ENCODE assay signal across 8 mouse cellular contexts in genomic region chr6:54228874-54229273, GRCm38 (mm10).
DNase-seq lines count a peak whose midpoint lies in the region; ATAC-seq and TF ChIP-seq lines count a peak whose summit lies in the region.

No protein-coding gene starts in this region.

- H3K4me2 ChIP-seq in hindbrain, embryonic 11.5 days (replicated peaks; ENCODE audit: low read depth, low read length): no peak overlapping the region
- H3K4me2 ChIP-seq in limb, embryonic 12.5 days: no peak overlapping the region
- H3K4me2 ChIP-seq in neural tube, embryonic 13.5 days: no peak overlapping the region

- TF ChIP-seq CTCF in spleen, adult 2 months (IDR thresholded peaks at IDR 0.05; ENCODE audit: extremely low read depth, insufficient read depth, insufficient read length, insufficient replicate concordance): peak; percentile 45; the same call in 1 of the 2 replicates

- no peaks in the 10 kb centered on the region for H3K9me3 ChIP-seq in hindbrain, embryonic 11.5 days (ENCODE audit: control insufficient read depth, low read length)
- H3K9me3 ChIP-seq in limb, embryonic 12.5 days: no peaks in the 10 kb centered on the region
- H3K9me3 ChIP-seq in neural tube, embryonic 13.5 days: no peaks in the 10 kb centered on the region

- peak; percentile 40 to 50 for DNase-seq in adrenal gland, adult 18-20 months (ENCODE audit: low spot score in 2 of 2)
- no peak for DNase-seq in adrenal gland, adult 8-10 months
- DNase-seq in spleen, adult 2 months (ENCODE audit: low read depth in 1 of 2, low spot score in 2 of 2): peak; percentile 13 to 21
- no peak for DNase-seq in spleen, postnatal 36 days (ENCODE audit: low spot score in 2 of 2)
- peak; percentile 34 to 63 for DNase-seq in cerebellum, postnatal 36 days
- peak; percentile 74 for DNase-seq in hindbrain, embryonic 11.5 days (ENCODE audit: low spot score)

- no peak for ATAC-seq in hindbrain, embryonic 11.5 days (ENCODE audit: low FRiP score)
- ATAC-seq in limb, embryonic 12.5 days (ENCODE audit: insufficient number of reproducible peaks, insufficient read depth, low FRiP score, low TSS enrichment, low read depth): peak; percentile 59; the same call in 1 of the 2 replicates
- ATAC-seq in neural tube, embryonic 13.5 days (ENCODE audit: low read depth): 0 out of 2 replicates have a peak, but pooled peaks have one; percentile 11

- no peaks in the 10 kb centered on the region for H3K27me3 ChIP-seq in spleen, adult 2 months (ENCODE audit: control insufficient read depth, insufficient read depth, low read length)
- no peaks in the 10 kb centered on the region for H3K27me3 ChIP-seq in hindbrain, embryonic 11.5 days (ENCODE audit: control insufficient read depth, insufficient read depth, low read length)
- H3K27me3 ChIP-seq in limb, embryonic 12.5 days: peaks cover 18% of the 10 kb centered on the region
- no peaks in the 10 kb centered on the region for H3K27me3 ChIP-seq in neural tube, embryonic 13.5 days

- no peaks in the 10 kb centered on the region for H3K4me1 ChIP-seq in spleen, adult 2 months (ENCODE audit: control insufficient read depth, insufficient read depth, insufficient read length)
- no peaks in the 10 kb centered on the region; the same call in 1 of the 2 replicates for H3K4me1 ChIP-seq in hindbrain, embryonic 11.5 days (replicated peaks; ENCODE audit: control insufficient read depth, insufficient read depth, low read length)
- H3K4me1 ChIP-seq in limb, embryonic 12.5 days (replicated peaks): peaks cover 26% of the 10 kb centered on the region
- H3K4me1 ChIP-seq in neural tube, embryonic 13.5 days (replicated peaks): peaks cover 26% of the 10 kb centered on the region

- H3K36me3 ChIP-seq in spleen, adult 2 months (ENCODE audit: control insufficient read depth, insufficient read depth, low read length): no peaks in the 10 kb centered on the region
- no peaks in the 10 kb centered on the region for H3K36me3 ChIP-seq in hindbrain, embryonic 11.5 days (ENCODE audit: control insufficient read depth, insufficient read depth, low read length)
- no peaks in the 10 kb centered on the region for H3K36me3 ChIP-seq in limb, embryonic 12.5 days
- H3K36me3 ChIP-seq in neural tube, embryonic 13.5 days: no peaks in the 10 kb centered on the region

- H3K9ac ChIP-seq in hindbrain, embryonic 11.5 days (ENCODE audit: low read depth, low read length): no peak overlapping the region
- H3K9ac ChIP-seq in limb, embryonic 12.5 days (replicated peaks): no peak overlapping the region
- no peak overlapping the region for H3K9ac ChIP-seq in neural tube, embryonic 13.5 days

- H3K4me3 ChIP-seq in spleen, adult 2 months (ENCODE audit: extremely low read depth, insufficient read depth, insufficient read length): no peak overlapping the region
- H3K4me3 ChIP-seq in hindbrain, embryonic 11.5 days (ENCODE audit: low read depth, low read length): no peak overlapping the region
- H3K4me3 ChIP-seq in limb, embryonic 12.5 days (replicated peaks): no peak overlapping the region
- no peak overlapping the region for H3K4me3 ChIP-seq in neural tube, embryonic 13.5 days

- 8% methylated on average over 2 of the region's 2 CpGs for WGBS in spleen, adult 2 months
- WGBS in hindbrain, embryonic 11.5 days: 8% methylated on average over 2 of the region's 2 CpGs
- WGBS in limb, embryonic 12.5 days: 13% methylated on average over 2 of the region's 2 CpGs
- WGBS in neural tube, embryonic 13.5 days: 4% methylated on average over 2 of the region's 2 CpGs

- TF ChIP-seq POLR2A in spleen, adult 2 months (IDR thresholded peaks at IDR 0.05; ENCODE audit: low read depth, low read length): no peak

- H3K27ac ChIP-seq in spleen, adult 2 months (ENCODE audit: insufficient read depth, low read length): no peak overlapping the region
- H3K27ac ChIP-seq in hindbrain, embryonic 11.5 days (ENCODE audit: low read depth, low read length): no peak overlapping the region
- H3K27ac ChIP-seq in limb, embryonic 12.5 days: no peak overlapping the region
- H3K27ac ChIP-seq in neural tube, embryonic 13.5 days (replicated peaks): no peak overlapping the region

Comparison
In these comparisons a context has a peak if more than half of its experiments do, and no peak if none do; other contexts are left out.
1. DNase-seq: peak in adrenal gland, adult 18-20 months (2 of 2), spleen, adult 2 months (2 of 2), cerebellum, postnatal 36 days (2 of 2) and hindbrain, embryonic 11.5 days (single experiment); none in adrenal gland, adult 8-10 months (single experiment) and spleen, postnatal 36 days (0 of 2).